Mouse (Mus musculus): ENCODE data around the gene Cd164l2.

Cd164l2 gene

GRCm38 (mm10) chr4:133223875-133224274 is 11.9 kb downstream of the Cd164l2 start:
- DNase-seq (ENCODE audit: extremely low spot score), result no peak

- no peak for DNase-seq (ENCODE audit: extremely low spot score)
Measured at GRCm38 (mm10) chr4:133226073-133226472, 14.1 kb downstream of the Cd164l2 start.

GRCm38 (mm10) chr4:133227636-133228035 is 15.7 kb downstream of the Cd164l2 start:
- DNase-seq (ENCODE audit: extremely low spot score), result no peak

- DNase-seq (ENCODE audit: extremely low spot score), result no peak
Measured at GRCm38 (mm10) chr4:133229582-133229981, 17.7 kb downstream of the Cd164l2 start.

GRCm38 (mm10) chr4:133233285-133233976 is 21.5 kb downstream of the Cd164l2 start:
- DNase-seq (ENCODE audit: extremely low spot score), result peak; percentile 29

GRCm38 (mm10) chr4:133234771-133235170 is 22.8 kb downstream of the Cd164l2 start:
- DNase-seq (ENCODE audit: extremely low spot score), result no peak

GRCm38 (mm10) chr4:133235415-133235814 is 23.5 kb downstream of the Cd164l2 start:
- no peak for DNase-seq (ENCODE audit: extremely low spot score)

GRCm38 (mm10) chr4:133237911-133238310 is 26.0 kb downstream of the Cd164l2 start:
- no peak for DNase-seq (ENCODE audit: extremely low spot score)

- peak; percentile 54 for DNase-seq (ENCODE audit: extremely low spot score)
Measured at GRCm38 (mm10) chr4:133240490-133240921, 28.6 kb downstream of the Cd164l2 start, which contains the start of gene Map3k6. TSS of gene Map3k6 (plus strand) at chr4:133240818.

GRCm38 (mm10) chr4:133240934-133241908 is 29.3 kb downstream of the Cd164l2 start:
- DNase-seq (ENCODE audit: extremely low spot score), result peak; percentile 97

GRCm38 (mm10) chr4:133241910-133242309 is 30.0 kb downstream of the Cd164l2 start:
- no peak for DNase-seq (ENCODE audit: extremely low spot score)

- DNase-seq (ENCODE audit: extremely low spot score), result no peak
Measured at GRCm38 (mm10) chr4:133242710-133243109, 30.8 kb downstream of the Cd164l2 start.

GRCm38 (mm10) chr4:133243538-133243937 is 31.6 kb downstream of the Cd164l2 start:
- DNase-seq (ENCODE audit: extremely low spot score), result no peak

- no peak for DNase-seq (ENCODE audit: extremely low spot score)
Measured at GRCm38 (mm10) chr4:133244289-133244688, 32.4 kb downstream of the Cd164l2 start.

- DNase-seq (ENCODE audit: extremely low spot score), result no peak
Measured at GRCm38 (mm10) chr4:133247072-133247471, 35.1 kb downstream of the Cd164l2 start.

- DNase-seq (ENCODE audit: extremely low spot score), result no peak
Measured at GRCm38 (mm10) chr4:133247806-133248449, 36.0 kb downstream of the Cd164l2 start.

GRCm38 (mm10) chr4:133250609-133251008 is 38.7 kb downstream of the Cd164l2 start:
- peak; percentile 83 for DNase-seq (ENCODE audit: extremely low spot score)

- no peak for DNase-seq (ENCODE audit: extremely low spot score)
Measured at GRCm38 (mm10) chr4:133251214-133251613, 39.3 kb downstream of the Cd164l2 start.

GRCm38 (mm10) chr4:133252089-133252488 is 40.2 kb downstream of the Cd164l2 start:
- no peak for DNase-seq (ENCODE audit: extremely low spot score)

- DNase-seq (ENCODE audit: extremely low spot score), result no peak
Measured at GRCm38 (mm10) chr4:133253412-133253811, 41.5 kb downstream of the Cd164l2 start.

GRCm38 (mm10) chr4:133255392-133255791 is 43.5 kb downstream of the Cd164l2 start:
- DNase-seq (ENCODE audit: extremely low spot score), result no peak

- DNase-seq (ENCODE audit: extremely low spot score), result no peak
Measured at GRCm38 (mm10) chr4:133256820-133257219, 44.9 kb downstream of the Cd164l2 start.
